Mouse (Mus musculus): ENCODE measurements at regions not wholly inside any gene's neighbourhood (a gene's known extent, or its start where the extent isn't known, plus 50 kb on each side); places are given as distances from the start of the nearest gene placed in this dataset.
"Not testable (repeated sequence)": the region's sequence is repeated elsewhere in the genome, so short reads cannot be mapped to it uniquely, and the experiment has no call there.

- Histone ChIP-seq H3K27me3 (ENCODE audit: control insufficient read depth, insufficient read depth, low read length) (no peaks in the 10 kb centered on the region), H3K27ac (ENCODE audit: insufficient read depth, low read depth, low read length) (no peak overlapping the region), H3K36me3 (ENCODE audit: control insufficient read depth, insufficient read depth, low read length) (no peaks in the 10 kb centered on the region), H3K4me3 (ENCODE audit: low read depth, low read length) (no peak overlapping the region), H3K4me1 (ENCODE audit: control insufficient read depth, insufficient read depth, insufficient read length, low read length) (no peaks in the 10 kb centered on the region)
- TF ChIP-seq CTCF (IDR thresholded peaks at IDR 0.05; ENCODE audit: extremely low read depth, insufficient read length, insufficient replicate concordance, low read depth, low read length) (no peak), POLR2A (IDR thresholded peaks at IDR 0.05; ENCODE audit: low read depth, low read length) (no peak)
Observed at GRCm38 (mm10) chr1:194399281-194399680, 218.7 kb upstream of the Plxna2 start.

GRCm38 (mm10) chr1:194396754-194397460, 221.1 kb upstream of the Plxna2 start:
- no peak for TF ChIP-seq POLR2A (IDR thresholded peaks at IDR 0.05; ENCODE audit: low read depth, low read length)
- TF ChIP-seq CTCF (IDR thresholded peaks at IDR 0.05; ENCODE audit: extremely low read depth, insufficient read length, insufficient replicate concordance, low read depth, low read length), result no peak
- no peak overlapping the region for H3K4me3 ChIP-seq (ENCODE audit: low read depth, low read length)
- WGBS, result 72% methylated on average over 4 of the region's 4 CpGs

GRCm38 (mm10) chr1:194393720-194394119, 224.3 kb upstream of the Plxna2 start:
- no peak overlapping the region for H3K27ac ChIP-seq (ENCODE audit: insufficient read depth, low read depth, low read length)
- H3K4me1 ChIP-seq (ENCODE audit: control insufficient read depth, insufficient read depth, insufficient read length, low read length), result no peaks in the 10 kb centered on the region
- WGBS, result 42% methylated on average over 3 of the region's 3 CpGs
- no peaks in the 10 kb centered on the region for H3K36me3 ChIP-seq (ENCODE audit: control insufficient read depth, insufficient read depth, low read length)
- TF ChIP-seq CTCF (IDR thresholded peaks at IDR 0.05; ENCODE audit: extremely low read depth, insufficient read length, insufficient replicate concordance, low read depth, low read length), result no peak
- TF ChIP-seq POLR2A (IDR thresholded peaks at IDR 0.05; ENCODE audit: low read depth, low read length), result no peak
- H3K27me3 ChIP-seq (ENCODE audit: control insufficient read depth, insufficient read depth, low read length), result no peaks in the 10 kb centered on the region
- no peak overlapping the region for H3K4me3 ChIP-seq (ENCODE audit: low read depth, low read length)

More at GRCm38 (mm10) chr1:194396754-194397460, 221.1 kb upstream of the Plxna2 start:
- H3K36me3 ChIP-seq (ENCODE audit: control insufficient read depth, insufficient read depth, low read length), result no peaks in the 10 kb centered on the region
- H3K27me3 ChIP-seq (ENCODE audit: control insufficient read depth, insufficient read depth, low read length), result no peaks in the 10 kb centered on the region
- no peak overlapping the region for H3K27ac ChIP-seq (ENCODE audit: insufficient read depth, low read depth, low read length)
- H3K4me1 ChIP-seq (ENCODE audit: control insufficient read depth, insufficient read depth, insufficient read length, low read length), result no peaks in the 10 kb centered on the region

- no peak overlapping the region for H3K27ac ChIP-seq (ENCODE audit: insufficient read depth, low read depth, low read length)
- H3K4me3 ChIP-seq (ENCODE audit: low read depth, low read length), result no peak overlapping the region
- no peaks in the 10 kb centered on the region for H3K27me3 ChIP-seq (ENCODE audit: control insufficient read depth, insufficient read depth, low read length)
- no peaks in the 10 kb centered on the region for H3K4me1 ChIP-seq (ENCODE audit: control insufficient read depth, insufficient read depth, insufficient read length, low read length)
- no peaks in the 10 kb centered on the region for H3K36me3 ChIP-seq (ENCODE audit: control insufficient read depth, insufficient read depth, low read length)
- TF ChIP-seq CTCF (IDR thresholded peaks at IDR 0.05; ENCODE audit: extremely low read depth, insufficient read length, insufficient replicate concordance, low read depth, low read length) (no peak), POLR2A (IDR thresholded peaks at IDR 0.05; ENCODE audit: low read depth, low read length) (no peak)
- WGBS, result 75% methylated on average over 2 of the region's 2 CpGs
Observed at GRCm38 (mm10) chr1:194390202-194390601, 227.8 kb upstream of the Plxna2 start.

- no peaks in the 10 kb centered on the region for H3K4me1 ChIP-seq (ENCODE audit: control insufficient read depth, insufficient read depth, insufficient read length, low read length)
- no peaks in the 10 kb centered on the region for H3K27me3 ChIP-seq (ENCODE audit: control insufficient read depth, insufficient read depth, low read length)
- TF ChIP-seq CTCF (IDR thresholded peaks at IDR 0.05; ENCODE audit: extremely low read depth, insufficient read length, insufficient replicate concordance, low read depth, low read length) (no peak), POLR2A (IDR thresholded peaks at IDR 0.05; ENCODE audit: low read depth, low read length) (no peak)
- 48% methylated on average over 1 of the region's 1 CpGs for WGBS
- H3K4me3 ChIP-seq (ENCODE audit: low read depth, low read length), result no peak overlapping the region
- no peak overlapping the region for H3K27ac ChIP-seq (ENCODE audit: insufficient read depth, low read depth, low read length)
- no peaks in the 10 kb centered on the region for H3K36me3 ChIP-seq (ENCODE audit: control insufficient read depth, insufficient read depth, low read length)
Observed at GRCm38 (mm10) chr1:194378135-194378534, 239.9 kb upstream of the Plxna2 start.

GRCm38 (mm10) chr1:194373511-194373910, 244.5 kb upstream of the Plxna2 start:
- H3K4me1 ChIP-seq (ENCODE audit: control insufficient read depth, insufficient read depth, insufficient read length, low read length); H3K4me3 ChIP-seq (ENCODE audit: low read depth, low read length); H3K27ac ChIP-seq (ENCODE audit: insufficient read depth, low read depth, low read length); H3K36me3 ChIP-seq (ENCODE audit: control insufficient read depth, insufficient read depth, low read length); H3K27me3 ChIP-seq (ENCODE audit: control insufficient read depth, insufficient read depth, low read length): not testable (repeated sequence)
- 84% methylated on average over 4 of the region's 4 CpGs for WGBS

GRCm38 (mm10) chr1:194363917-194364316, 254.1 kb upstream of the Plxna2 start:
- 36% methylated on average over 5 of the region's 5 CpGs for WGBS
- no peak overlapping the region for H3K4me3 ChIP-seq (ENCODE audit: low read depth, low read length)
- TF ChIP-seq CTCF (IDR thresholded peaks at IDR 0.05; ENCODE audit: extremely low read depth, insufficient read length, insufficient replicate concordance, low read depth, low read length) (no peak), POLR2A (IDR thresholded peaks at IDR 0.05; ENCODE audit: low read depth, low read length) (no peak)
- no peak overlapping the region for H3K27ac ChIP-seq (ENCODE audit: insufficient read depth, low read depth, low read length)
- H3K27me3 ChIP-seq (ENCODE audit: control insufficient read depth, insufficient read depth, low read length), result no peaks in the 10 kb centered on the region
- H3K36me3 ChIP-seq (ENCODE audit: control insufficient read depth, insufficient read depth, low read length), result no peaks in the 10 kb centered on the region
- H3K4me1 ChIP-seq (ENCODE audit: control insufficient read depth, insufficient read depth, insufficient read length, low read length), result no peaks in the 10 kb centered on the region

Data from small intestine, adult 2 months (tissue).